Mouse (Mus musculus): Measurements from ENCODE around the gene Gstp3. TPM values are rescaled to one million over a fixed set of nuclear protein-coding genes. Genes with fewer than 3 reads are reported as not detected.
A peak's percentile ranks its signal among the peaks of the same experiment; 100 is the strongest.

The Gstp3 gene
- polyA plus RNA-seq (2015; fragmentation: Nextera tagmentation; extraction: Ambion mirVana) = 0.30 and 0.93 TPM in 2 replicates

GRCm38 (mm10) chr19:4059069-4059740 is at the start of gene Gstp3:
Gstp3 (minus strand) TSS chr19:4059569.
- no peak within 1 kb of the TSS for H3K4me2 ChIP-seq
- H3K9me3 ChIP-seq (replicated peaks) = no peaks in the 10 kb centered on the region
- H3K4me1 ChIP-seq (replicated peaks) = peaks cover 21% of the 10 kb centered on the region
- H3K27ac ChIP-seq = no peak within 1 kb of the TSS
- WGBS = 69% methylated on average over 15 of the region's 15 CpGs
- H3K27me3 ChIP-seq = no peaks in the 10 kb centered on the region
- no peak for ATAC-seq (replicated peaks; ENCODE audit: insufficient number of reproducible peaks, insufficient read depth, low FRiP score, low read depth)
- no peak within 1 kb of the TSS for H3K4me3 ChIP-seq
- H3K9ac ChIP-seq = no peak within 1 kb of the TSS
- no peaks in the 10 kb centered on the region for H3K36me3 ChIP-seq

GRCm38 (mm10) chr19:4108535-4108934 is 49.2 kb upstream of the Gstp3 start:
- peaks cover 28% of the 10 kb centered on the region for H3K36me3 ChIP-seq
- H3K4me2 ChIP-seq = no peak overlapping the region
- no peaks in the 10 kb centered on the region for H3K9me3 ChIP-seq (replicated peaks)
- no peak overlapping the region for H3K27ac ChIP-seq
- H3K9ac ChIP-seq = no peak overlapping the region
- ATAC-seq (replicated peaks; ENCODE audit: insufficient number of reproducible peaks, insufficient read depth, low FRiP score, low read depth) = no peak
- 82% methylated on average over 9 of the region's 9 CpGs for WGBS
- H3K4me3 ChIP-seq = no peak overlapping the region
- peaks cover 6% of the 10 kb centered on the region for H3K4me1 ChIP-seq (replicated peaks)
- H3K27me3 ChIP-seq = no peaks in the 10 kb centered on the region

- Histone ChIP-seq H3K4me1 (replicated peaks) (no peaks in the 10 kb centered on the region), H3K36me3 (peaks cover 24% of the 10 kb centered on the region; the same call in 1 of the 2 replicates), H3K4me2 (no peak overlapping the region), H3K27ac (no peak overlapping the region), H3K27me3 (peaks cover 11% of the 10 kb centered on the region), H3K9me3 (replicated peaks) (no peaks in the 10 kb centered on the region), H3K4me3 (no peak overlapping the region), H3K9ac (no peak overlapping the region)
- 90% methylated on average over 14 of the region's 14 CpGs for WGBS
- no peak for ATAC-seq (replicated peaks; ENCODE audit: insufficient number of reproducible peaks, insufficient read depth, low FRiP score, low read depth)
Observed at GRCm38 (mm10) chr19:4106654-4107053, 47.3 kb upstream of the Gstp3 start.

GRCm38 (mm10) chr19:4104675-4105194 is 45.4 kb upstream of the Gstp3 start:
- H3K9me3 ChIP-seq (replicated peaks) = no peaks in the 10 kb centered on the region

GRCm38 (mm10) chr19:4103792-4104191 is 44.4 kb upstream of the Gstp3 start:
- 51% methylated on average over 3 of the region's 3 CpGs for WGBS
- Histone ChIP-seq H3K36me3 (peaks cover 18% of the 10 kb centered on the region; the same call in 1 of the 2 replicates), H3K9ac (no peak overlapping the region)

More at GRCm38 (mm10) chr19:4104675-4105194, 45.4 kb upstream of the Gstp3 start:
- H3K4me3 ChIP-seq = no peak overlapping the region
- H3K4me1 ChIP-seq (replicated peaks) = peaks cover 16% of the 10 kb centered on the region
- H3K27me3 ChIP-seq = peaks cover 20% of the 10 kb centered on the region
- WGBS = 84% methylated on average over 16 of the region's 16 CpGs
- H3K36me3 ChIP-seq = peaks cover 18% of the 10 kb centered on the region; the same call in 1 of the 2 replicates
- H3K27ac ChIP-seq = no peak overlapping the region
- ATAC-seq (replicated peaks; ENCODE audit: insufficient number of reproducible peaks, insufficient read depth, low FRiP score, low read depth) = no peak
- no peak overlapping the region for H3K9ac ChIP-seq
- H3K4me2 ChIP-seq = no peak overlapping the region

GRCm38 (mm10) chr19:4103294-4103693 is 43.9 kb upstream of the Gstp3 start:
- 94% methylated on average over 18 of the region's 18 CpGs for WGBS
- H3K9me3 ChIP-seq (replicated peaks) = no peaks in the 10 kb centered on the region
- H3K27ac ChIP-seq = no peak overlapping the region

More at GRCm38 (mm10) chr19:4103792-4104191, 44.4 kb upstream of the Gstp3 start:
- no peak overlapping the region for H3K4me2 ChIP-seq
- H3K27me3 ChIP-seq = peaks cover 20% of the 10 kb centered on the region
- ATAC-seq (replicated peaks; ENCODE audit: insufficient number of reproducible peaks, insufficient read depth, low FRiP score, low read depth) = no peak
- H3K4me3 ChIP-seq = no peak overlapping the region
- H3K4me1 ChIP-seq (replicated peaks) = peaks cover 25% of the 10 kb centered on the region
- H3K9me3 ChIP-seq (replicated peaks) = no peaks in the 10 kb centered on the region
- H3K27ac ChIP-seq = no peak overlapping the region

GRCm38 (mm10) chr19:4102626-4103025 is 43.3 kb upstream of the Gstp3 start:
- peaks cover 20% of the 10 kb centered on the region for H3K27me3 ChIP-seq
- no peak overlapping the region for H3K4me2 ChIP-seq
- ATAC-seq (replicated peaks; ENCODE audit: insufficient number of reproducible peaks, insufficient read depth, low FRiP score, low read depth) = no peak
- WGBS = 95% methylated on average over 12 of the region's 12 CpGs
- H3K4me1 ChIP-seq (replicated peaks) = peaks cover 37% of the 10 kb centered on the region
- H3K36me3 ChIP-seq = peaks cover 18% of the 10 kb centered on the region; the same call in 1 of the 2 replicates
- no peak overlapping the region for H3K4me3 ChIP-seq
- H3K9me3 ChIP-seq (replicated peaks) = no peaks in the 10 kb centered on the region
- no peak overlapping the region for H3K9ac ChIP-seq
- H3K27ac ChIP-seq = no peak overlapping the region

More at GRCm38 (mm10) chr19:4103294-4103693, 43.9 kb upstream of the Gstp3 start:
- H3K4me1 ChIP-seq (replicated peaks) = peaks cover 30% of the 10 kb centered on the region
- no peak overlapping the region for H3K4me2 ChIP-seq
- H3K4me3 ChIP-seq = no peak overlapping the region
- no peak overlapping the region for H3K9ac ChIP-seq
- no peak for ATAC-seq (replicated peaks; ENCODE audit: insufficient number of reproducible peaks, insufficient read depth, low FRiP score, low read depth)
- peaks cover 18% of the 10 kb centered on the region; the same call in 1 of the 2 replicates for H3K36me3 ChIP-seq
- peaks cover 20% of the 10 kb centered on the region for H3K27me3 ChIP-seq

GRCm38 (mm10) chr19:4102049-4102448 is 42.7 kb upstream of the Gstp3 start:
- peaks cover 20% of the 10 kb centered on the region for H3K27me3 ChIP-seq
- no peak overlapping the region for H3K9ac ChIP-seq
- peaks cover 18% of the 10 kb centered on the region; the same call in 1 of the 2 replicates for H3K36me3 ChIP-seq
- no peak overlapping the region for H3K4me3 ChIP-seq
- no peak overlapping the region for H3K4me2 ChIP-seq
- H3K27ac ChIP-seq = no peak overlapping the region
- no peaks in the 10 kb centered on the region for H3K9me3 ChIP-seq (replicated peaks)
- H3K4me1 ChIP-seq (replicated peaks) = peaks cover 38% of the 10 kb centered on the region
- ATAC-seq (replicated peaks; ENCODE audit: insufficient number of reproducible peaks, insufficient read depth, low FRiP score, low read depth) = no peak
- WGBS = 84% methylated on average over 2 of the region's 2 CpGs

GRCm38 (mm10) chr19:4101466-4101865 is 42.1 kb upstream of the Gstp3 start:
- peaks cover 18% of the 10 kb centered on the region; the same call in 1 of the 2 replicates for H3K36me3 ChIP-seq
- WGBS = 71% methylated on average over 6 of the region's 6 CpGs
- no peak overlapping the region for H3K9ac ChIP-seq
- H3K27me3 ChIP-seq = peaks cover 20% of the 10 kb centered on the region
- no peak overlapping the region for H3K27ac ChIP-seq
- peaks cover 38% of the 10 kb centered on the region for H3K4me1 ChIP-seq (replicated peaks)
- no peak for ATAC-seq (replicated peaks; ENCODE audit: insufficient number of reproducible peaks, insufficient read depth, low FRiP score, low read depth)
- H3K4me3 ChIP-seq = peak overlapping the region; percentile 66; the same call in 1 of the 2 replicates
- peak overlapping the region; percentile 85; the same call in 1 of the 2 replicates for H3K4me2 ChIP-seq
- H3K9me3 ChIP-seq (replicated peaks) = no peaks in the 10 kb centered on the region

GRCm38 (mm10) chr19:4100718-4101261 is 41.4 kb upstream of the Gstp3 start:
- 1% methylated on average over 51 of the region's 52 CpGs for WGBS

More at GRCm38 (mm10) chr19:4100718-4101261, 41.4 kb upstream of the Gstp3 start:
- H3K9me3 ChIP-seq (replicated peaks) = no peaks in the 10 kb centered on the region
- peak overlapping the region; percentile 85 for H3K4me2 ChIP-seq
- H3K36me3 ChIP-seq = peaks cover 18% of the 10 kb centered on the region; the same call in 1 of the 2 replicates
- no peak for ATAC-seq (replicated peaks; ENCODE audit: insufficient number of reproducible peaks, insufficient read depth, low FRiP score, low read depth)
- H3K9ac ChIP-seq = peak overlapping the region; percentile 67
- no peak overlapping the region for H3K27ac ChIP-seq
- peak overlapping the region; percentile 66 for H3K4me3 ChIP-seq
- H3K4me1 ChIP-seq (replicated peaks) = peaks cover 41% of the 10 kb centered on the region
- H3K27me3 ChIP-seq = peaks cover 20% of the 10 kb centered on the region
